Mouse (Mus musculus) stomach, embryonic 16.5 days (tissue): ENCODE measurements around the gene 2200002D01Rik. TPM values are rescaled to one million over a fixed set of nuclear protein-coding genes. Genes with fewer than 3 reads are reported as not detected.

Experiments
- polyA plus RNA-seq: library from polyadenylated mRNA; unstranded; fragments of >200 nt; fragmentation: Nextera tagmentation; extraction: Ambion mirVana; gene quantifications from 2 replicates; pipeline ENCODE4 v1.2.1, GENCODE M21; 2015

Gene 2200002D01Rik
- polyA plus RNA-seq, 1 experiment from 2014 or later = 80.2 TPM

Other genes with a start within 250 kb of the 2200002D01Rik start
- 0.45 and 2.6 TPM in 2 replicates for gene Ryr1, start 123.3 kb downstream of the 2200002D01Rik start, polyA plus RNA-seq
- 0.56 and 0.61 TPM in 2 replicates for gene Rasgrp4, start 113.6 kb downstream of the 2200002D01Rik start, polyA plus RNA-seq
- 18.9 and 19.6 TPM in 2 replicates for gene Fam98c, start 92.2 kb downstream of the 2200002D01Rik start, polyA plus RNA-seq
- 0.51 and 0.56 TPM in 2 replicates for gene Ggn, start 78.3 kb downstream of the 2200002D01Rik start, polyA plus RNA-seq
- gene Spred3, start 78.1 kb downstream of the 2200002D01Rik start, polyA plus RNA-seq = 1.6 and 2.2 TPM in 2 replicates
- 242 and 249 TPM in 2 replicates for gene Psmd8, start 67.8 kb downstream of the 2200002D01Rik start, polyA plus RNA-seq
- gene Catsperg1, start 34.4 kb downstream of the 2200002D01Rik start, polyA plus RNA-seq = 0.41 and 0.81 TPM in 2 replicates
- gene Kcnk6, start 16.0 kb downstream of the 2200002D01Rik start, polyA plus RNA-seq = 2.2 and 3.1 TPM in 2 replicates
- gene Yif1b, start 10.1 kb downstream of the 2200002D01Rik start, polyA plus RNA-seq = 89.4 and 92.2 TPM in 2 replicates
- 399 and 413 TPM in 2 replicates for gene Spint2, start 33.4 kb upstream of the 2200002D01Rik start, polyA plus RNA-seq
- gene Ppp1r14a, start 40.8 kb upstream of the 2200002D01Rik start, polyA plus RNA-seq = 46.8 and 48.8 TPM in 2 replicates
- 5.3 and 5.9 TPM in 2 replicates for gene Dpf1, start 55.5 kb upstream of the 2200002D01Rik start, polyA plus RNA-seq